Mouse (Mus musculus) heart, embryonic 12.5 days (tissue): ENCODE data around the gene 1110017D15Rik. TPM values are rescaled to one million over a fixed set of nuclear protein-coding genes. Genes with fewer than 3 reads are reported as not detected.
A peak's percentile ranks its signal among the peaks of the same experiment; 100 is the strongest.

Experiments
- ATAC-seq: fragments of 200-750 bp; cut with Nextera tagmentation; 2 replicates; pipeline ENCODE4 v1.8.0; 2017; ENCODE audit warnings: moderate TSS enrichment, moderate library complexity; ENCODE audit not compliant: insufficient number of reproducible peaks, low FRiP score
- H3K27ac ChIP-seq: fragments of 300-500 bp; sonication (generic); 2 replicates; pipeline ENCODE4 v1.5.1; 2016; ENCODE audit warnings: mild to moderate bottlenecking, moderate library complexity; ENCODE audit not compliant: poor library complexity, severe bottlenecking
- H3K27me3 ChIP-seq: fragments of 300-500 bp; sonication (generic); replicated peaks from 2 replicates; pipeline ENCODE4 v1.6.1; 2016; ENCODE audit warnings: mild to moderate bottlenecking, moderate library complexity
- H3K36me3 ChIP-seq: fragments of 300-500 bp; sonication (generic); 2 replicates; pipeline ENCODE4 v1.6.1; 2016; ENCODE audit warnings: mild to moderate bottlenecking, moderate library complexity
- H3K4me1 ChIP-seq: fragments of 300-500 bp; sonication (generic); replicated peaks from 2 replicates; pipeline ENCODE4 v1.6.1; 2016; ENCODE audit warnings: mild to moderate bottlenecking
- H3K4me2 ChIP-seq: fragments of 300-500 bp; sonication (generic); 2 replicates; pipeline ENCODE4 v1.6.1; 2016; ENCODE audit warnings: mild to moderate bottlenecking, moderate library complexity
- H3K4me3 ChIP-seq: fragments of 300-500 bp; sonication (generic); 2 replicates; pipeline ENCODE4 v1.5.1; 2016; ENCODE audit warnings: mild to moderate bottlenecking
- H3K9ac ChIP-seq: fragments of 300-500 bp; sonication (generic); 2 replicates; pipeline ENCODE4 v1.6.1; 2016; ENCODE audit warnings: mild to moderate bottlenecking, moderate library complexity
- H3K9me3 ChIP-seq: fragments of 300-500 bp; sonication (generic); replicated peaks from 2 replicates; pipeline ENCODE4 v1.6.1; 2016; ENCODE audit warnings: mild to moderate bottlenecking, moderate library complexity
- WGBS: fragments of 180-500 bp; shearing (Covaris S2); methylation state at CpG from one replicate; pipeline ENCODE4 v1.1.7; 2016; 5-methylcytosine and 5-hydroxymethylcytosine counted together
- polyA plus RNA-seq: library from polyadenylated mRNA; unstranded; fragments of >200 nt; fragmentation: Nextera tagmentation; extraction: Ambion mirVana; gene quantifications from 2 replicates; pipeline ENCODE4 v1.2.1, GENCODE M21; 2016

Gene 1110017D15Rik
- polyA plus RNA-seq, 1 experiment from 2014 or later: not detected

DNA sequence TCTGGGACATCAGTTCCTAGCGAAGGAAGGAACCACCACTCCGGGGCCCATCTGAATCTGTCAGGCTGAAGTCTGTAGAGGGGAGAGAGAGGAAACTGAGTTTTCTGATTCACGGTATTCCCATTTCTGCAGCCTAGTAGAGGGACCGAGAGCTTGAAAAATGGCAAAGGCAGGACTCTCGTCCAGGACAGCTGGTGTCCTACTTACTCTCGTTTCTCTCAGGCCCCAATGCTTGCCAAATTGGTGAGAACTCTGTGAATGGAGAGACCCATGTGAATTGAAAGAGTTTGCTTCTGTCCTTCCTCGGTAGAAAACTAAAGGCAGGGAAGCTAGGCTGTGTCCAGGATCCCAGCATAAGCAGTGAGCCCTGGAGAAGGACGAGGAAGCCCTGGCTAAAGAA, 17.5 kb downstream of the 1110017D15Rik start:
- Histone ChIP-seq H3K27ac (no peak overlapping the region), H3K4me3 (no peak overlapping the region), H3K4me1 (peaks cover 32% of the 10 kb centered on the region), H3K4me2 (peak overlapping the region; percentile 77; the same call in 1 of the 2 replicates), H3K36me3 (no peaks in the 10 kb centered on the region), H3K9me3 (no peaks in the 10 kb centered on the region), H3K27me3 (peaks cover 75% of the 10 kb centered on the region), H3K9ac (no peak overlapping the region)
- 59% methylated on average over 8 of the region's 8 CpGs for WGBS
- ATAC-seq: no peak

DNA sequence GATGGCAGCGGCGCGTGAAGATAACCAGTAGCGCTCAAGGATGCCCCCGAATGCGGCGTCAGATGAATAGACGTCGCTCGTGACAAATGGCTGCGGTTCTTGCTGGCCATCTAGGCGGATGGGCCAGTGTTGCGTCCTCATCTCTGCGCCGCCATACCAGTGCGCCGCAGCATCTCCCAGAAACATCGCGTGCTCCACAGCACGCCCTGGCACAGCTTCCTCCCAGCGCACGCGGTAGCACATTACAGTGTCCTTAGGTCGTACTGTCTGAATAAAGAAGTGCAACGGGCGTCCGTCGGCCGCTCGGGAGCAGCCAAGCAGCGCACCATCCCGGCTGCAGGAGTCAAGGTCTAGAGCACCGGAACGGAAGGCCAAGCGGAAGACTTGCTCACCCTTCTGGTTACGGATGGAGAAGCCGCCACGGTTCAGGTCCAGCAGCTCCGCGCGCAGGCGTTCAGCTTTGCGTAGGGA, 18.2 kb downstream of the 1110017D15Rik start:
- H3K36me3 ChIP-seq: no peaks in the 10 kb centered on the region
- peaks cover 78% of the 10 kb centered on the region for H3K27me3 ChIP-seq
- no peak for ATAC-seq
- 3% methylated on average over 43 of the region's 43 CpGs for WGBS
- 0 out of 2 replicates have a peak overlapping the region, but pooled peaks have one; percentile 11 for H3K9ac ChIP-seq
- H3K4me3 ChIP-seq: peak overlapping the region; percentile 47
- H3K4me2 ChIP-seq: peak overlapping the region; percentile 77
- H3K4me1 ChIP-seq: peaks cover 32% of the 10 kb centered on the region
- H3K9me3 ChIP-seq: no peaks in the 10 kb centered on the region
- no peak overlapping the region for H3K27ac ChIP-seq

DNA sequence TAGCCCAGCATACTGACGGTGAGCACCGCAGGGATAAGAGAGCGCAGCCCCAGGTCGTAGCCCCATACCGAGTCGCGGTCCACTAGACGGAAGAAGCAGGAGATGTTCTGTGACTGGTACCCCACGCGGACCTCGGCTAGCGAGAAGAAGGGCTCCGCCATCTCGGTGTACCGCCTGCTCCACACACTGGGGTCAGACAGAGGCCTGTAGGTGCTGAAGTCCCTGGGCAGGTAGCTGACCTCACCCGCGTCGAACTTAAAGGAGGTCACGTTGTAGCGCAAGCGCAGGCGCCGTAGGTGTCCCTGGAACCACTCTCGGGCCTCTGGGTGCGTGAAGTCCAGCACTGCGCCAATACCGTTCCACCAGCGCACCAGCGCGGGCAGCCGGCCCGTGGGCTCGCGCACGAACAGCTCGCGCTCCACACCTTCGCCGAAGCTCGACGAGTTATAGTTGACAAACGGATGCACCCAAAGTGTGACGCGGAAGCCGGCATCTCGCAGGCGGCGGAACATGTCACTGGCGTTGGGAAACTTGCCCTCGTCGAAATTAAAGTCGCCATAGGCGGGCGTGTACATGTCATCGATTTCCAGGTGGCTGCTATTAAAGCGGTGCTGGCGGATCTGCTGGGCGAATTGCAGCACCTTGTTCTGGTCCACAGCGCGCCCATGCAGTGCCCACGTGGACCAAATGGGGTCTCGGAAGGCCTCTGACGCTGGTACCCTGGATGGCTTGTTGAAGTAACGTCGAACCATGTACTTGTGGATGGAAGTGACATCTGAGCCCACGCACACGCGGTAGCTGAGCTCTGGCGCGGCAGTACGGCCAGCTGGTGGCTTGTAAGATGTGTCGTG, 18.9 kb downstream of the 1110017D15Rik start:
- ATAC-seq: no peak
- Histone ChIP-seq H3K4me1 (peaks cover 32% of the 10 kb centered on the region), H3K27ac (no peak overlapping the region), H3K4me3 (peak overlapping the region; percentile 47), H3K27me3 (peaks cover 85% of the 10 kb centered on the region), H3K4me2 (peak overlapping the region; percentile 77), H3K36me3 (no peaks in the 10 kb centered on the region), H3K9me3 (no peaks in the 10 kb centered on the region), H3K9ac (no peak overlapping the region; the same call in 1 of the 2 replicates)
- WGBS: 6% methylated on average over 72 of the region's 72 CpGs

DNA sequence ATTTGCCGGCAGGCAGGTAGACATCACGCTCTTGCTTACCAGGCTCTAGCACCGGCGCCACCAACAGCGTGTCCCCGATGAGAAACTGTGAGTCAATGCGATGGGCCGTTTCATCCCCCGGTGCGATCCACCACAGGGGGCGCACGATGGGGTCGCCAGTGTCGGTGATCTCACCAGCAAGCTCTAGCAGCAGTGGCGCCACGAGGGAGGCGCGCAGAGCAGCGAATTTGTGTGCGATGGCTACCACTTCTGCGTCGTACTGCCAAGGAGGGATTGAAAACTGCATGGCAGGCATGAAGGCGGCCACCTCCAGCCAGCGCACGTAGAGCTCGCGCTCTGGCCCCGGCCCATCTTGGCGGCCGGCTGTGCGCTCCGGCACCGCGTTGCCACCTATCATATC, 19.6 kb downstream of the 1110017D15Rik start:
- peaks cover 85% of the 10 kb centered on the region for H3K27me3 ChIP-seq
- no peak overlapping the region; the same call in 1 of the 2 replicates for H3K9ac ChIP-seq
- no peaks in the 10 kb centered on the region for H3K9me3 ChIP-seq
- peaks cover 28% of the 10 kb centered on the region for H3K4me1 ChIP-seq
- H3K27ac ChIP-seq: no peak overlapping the region
- peak overlapping the region; percentile 47 for H3K4me3 ChIP-seq
- ATAC-seq: no peak
- no peaks in the 10 kb centered on the region for H3K36me3 ChIP-seq
- WGBS: 3% methylated on average over 34 of the region's 34 CpGs
- peak overlapping the region; percentile 77 for H3K4me2 ChIP-seq

DNA sequence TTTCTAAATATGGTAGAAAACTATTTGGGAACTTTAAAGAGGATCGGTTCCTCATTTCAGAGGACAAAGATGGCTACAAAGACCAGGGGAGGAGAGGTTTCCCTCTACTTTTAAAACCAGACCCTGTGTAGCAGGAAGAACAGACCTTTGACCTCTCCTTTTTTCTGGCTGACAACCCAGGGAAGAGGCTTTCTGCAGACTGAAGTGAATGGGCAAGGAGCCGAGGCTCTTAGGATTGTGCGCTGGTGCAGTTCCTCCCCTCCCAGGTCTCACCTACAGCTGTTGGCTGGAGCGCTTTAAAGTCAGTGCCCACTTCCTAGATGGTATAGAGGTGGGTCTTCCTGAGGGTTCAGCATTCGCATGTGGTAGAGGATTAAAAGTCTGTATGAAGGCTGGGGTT, 20.1 kb downstream of the 1110017D15Rik start:
- Histone ChIP-seq H3K4me1 (peaks cover 22% of the 10 kb centered on the region), H3K4me3 (no peak overlapping the region), H3K9me3 (no peaks in the 10 kb centered on the region), H3K27ac (no peak overlapping the region), H3K27me3 (peaks cover 82% of the 10 kb centered on the region), H3K36me3 (no peaks in the 10 kb centered on the region), H3K9ac (no peak overlapping the region), H3K4me2 (peak overlapping the region; percentile 77; the same call in 1 of the 2 replicates)
- ATAC-seq: no peak
- WGBS: 61% methylated on average over 5 of the region's 5 CpGs

DNA sequence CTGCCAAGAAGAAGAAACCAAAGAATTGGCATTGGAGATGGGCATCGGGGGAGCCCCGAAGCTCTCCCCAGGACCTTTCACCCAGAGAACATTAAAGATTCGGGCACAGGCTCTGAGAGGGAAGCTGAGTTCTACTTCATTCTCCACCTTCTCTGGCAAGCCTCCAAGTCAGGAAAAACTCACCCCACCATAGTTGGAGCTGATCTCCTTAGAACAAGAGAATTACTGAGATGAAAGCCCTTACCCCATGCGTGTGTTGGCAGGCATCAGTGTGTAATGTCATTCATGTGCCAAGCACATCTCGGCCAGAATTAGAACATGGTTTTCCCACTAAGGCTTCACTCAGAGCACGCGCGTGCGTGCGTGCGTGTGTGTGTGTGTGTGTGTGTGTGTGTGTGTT, 21.3 kb downstream of the 1110017D15Rik start:
- WGBS: 82% methylated on average over 11 of the region's 11 CpGs
- Histone ChIP-seq H3K36me3 (no peaks in the 10 kb centered on the region), H3K9me3 (no peaks in the 10 kb centered on the region), H3K4me1 (peaks cover 20% of the 10 kb centered on the region), H3K4me3 (no peak overlapping the region), H3K27ac (no peak overlapping the region), H3K4me2 (no peak overlapping the region), H3K27me3 (peaks cover 70% of the 10 kb centered on the region), H3K9ac (no peak overlapping the region)
- no peak for ATAC-seq

DNA sequence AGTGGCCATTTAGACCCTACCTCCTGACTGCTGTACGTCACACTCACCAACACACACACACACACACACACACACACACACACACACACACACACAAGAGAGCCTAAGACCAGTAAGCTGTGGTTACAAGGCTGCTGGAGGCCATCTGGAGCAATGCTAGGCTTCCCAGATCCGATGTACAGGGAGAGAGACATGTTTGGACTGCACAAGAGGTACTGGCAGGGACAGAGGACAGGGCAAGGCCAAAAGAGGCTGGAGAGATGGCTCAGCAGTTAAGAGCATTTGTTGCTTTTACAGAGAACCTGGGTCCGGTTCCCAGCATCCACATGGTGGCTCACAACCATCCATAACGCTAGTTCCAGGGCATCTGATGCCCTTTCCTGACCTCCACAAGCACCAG, 22.1 kb downstream of the 1110017D15Rik start:
- Histone ChIP-seq H3K36me3 (no peaks in the 10 kb centered on the region), H3K9ac (no peak overlapping the region), H3K9me3 (no peaks in the 10 kb centered on the region), H3K27ac (no peak overlapping the region), H3K27me3 (peaks cover 62% of the 10 kb centered on the region), H3K4me2 (no peak overlapping the region), H3K4me1 (peaks cover 20% of the 10 kb centered on the region), H3K4me3 (no peak overlapping the region)
- no peak for ATAC-seq
- 62% methylated on average over 4 of the region's 4 CpGs for WGBS

DNA sequence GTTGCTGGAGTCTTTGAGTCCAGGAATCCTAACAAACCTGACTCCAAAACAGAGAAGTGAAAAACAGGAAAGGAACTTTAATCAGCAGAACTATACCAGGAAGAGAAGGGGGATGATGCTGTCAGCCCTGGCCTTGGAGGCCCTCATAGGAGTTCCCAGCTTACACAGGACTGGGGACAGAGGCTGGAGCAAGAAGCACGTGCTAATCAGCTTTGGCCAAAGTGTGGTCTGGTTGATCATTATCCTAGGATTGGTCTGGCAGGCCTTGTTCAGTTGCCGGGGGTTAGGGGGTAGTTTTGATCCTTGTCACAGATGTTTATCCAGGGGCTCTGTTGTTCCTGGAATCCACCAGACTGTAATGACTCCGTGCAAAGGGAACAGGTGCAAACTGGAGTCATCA, 22.8 kb downstream of the 1110017D15Rik start:
- H3K27ac ChIP-seq: no peak overlapping the region
- no peak overlapping the region for H3K4me3 ChIP-seq
- no peak for ATAC-seq
- H3K9ac ChIP-seq: no peak overlapping the region
- H3K4me2 ChIP-seq: no peak overlapping the region
- H3K27me3 ChIP-seq: peaks cover 55% of the 10 kb centered on the region
- peaks cover 20% of the 10 kb centered on the region for H3K4me1 ChIP-seq
- 43% methylated on average over 3 of the region's 3 CpGs for WGBS
- H3K9me3 ChIP-seq: no peaks in the 10 kb centered on the region
- H3K36me3 ChIP-seq: no peaks in the 10 kb centered on the region

DNA sequence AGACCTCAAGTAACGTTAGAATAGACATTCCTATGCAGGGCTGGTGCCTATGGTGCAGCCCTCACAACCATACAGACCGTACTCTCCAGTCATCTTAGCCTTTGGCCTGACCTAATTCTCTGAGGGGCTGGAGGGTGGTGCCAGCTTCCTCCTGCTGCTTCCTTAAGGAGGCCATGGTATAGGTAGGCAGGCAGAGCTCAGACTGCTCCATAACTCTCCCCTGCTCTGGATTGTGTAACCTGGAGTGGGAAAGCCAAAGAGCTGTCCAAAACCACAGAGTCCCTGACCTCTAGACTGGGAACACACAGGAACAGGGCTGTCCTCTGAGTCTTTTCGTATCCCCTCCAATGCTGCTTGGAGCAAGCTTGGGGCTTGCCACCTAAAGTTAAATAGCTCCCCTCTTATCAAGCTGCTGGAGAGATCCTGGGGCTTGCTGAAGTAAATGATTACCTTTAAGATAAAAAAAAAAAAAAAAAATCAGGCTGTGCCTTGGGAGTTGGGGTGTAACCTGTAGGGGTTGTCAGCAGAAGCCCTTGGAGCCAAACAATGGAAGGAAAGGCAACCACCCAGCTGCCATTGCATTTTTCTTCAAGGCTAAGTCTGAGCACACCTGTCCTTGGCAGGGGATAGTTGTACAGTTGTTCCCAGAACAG, 23.5 kb downstream of the 1110017D15Rik start:
- Histone ChIP-seq H3K4me3 (no peak overlapping the region), H3K4me1 (peaks cover 13% of the 10 kb centered on the region), H3K27me3 (peaks cover 48% of the 10 kb centered on the region), H3K4me2 (no peak overlapping the region), H3K9ac (no peak overlapping the region), H3K9me3 (no peaks in the 10 kb centered on the region), H3K27ac (no peak overlapping the region), H3K36me3 (no peaks in the 10 kb centered on the region)
- WGBS: 76% methylated on average over 3 of the region's 3 CpGs
- ATAC-seq: no peak

DNA sequence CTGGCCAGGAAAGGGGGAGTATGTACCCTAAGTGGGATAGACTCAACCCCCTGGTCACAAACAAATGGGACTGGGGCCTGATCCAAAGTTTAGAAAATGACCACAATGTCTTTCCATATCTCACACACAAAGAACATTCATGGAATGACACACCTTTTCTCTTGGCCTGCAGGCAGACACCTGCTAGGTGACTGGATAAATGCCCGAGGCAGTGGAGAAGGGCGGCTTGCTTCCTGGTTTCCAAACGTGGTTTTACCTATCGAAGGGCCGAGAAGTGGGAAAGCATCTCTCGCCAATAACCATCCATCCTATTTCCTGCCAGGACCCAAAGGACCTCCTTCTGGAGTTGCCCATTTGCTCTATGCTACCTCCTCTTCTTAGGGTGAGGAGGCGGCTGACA, 24.2 kb downstream of the 1110017D15Rik start:
- Histone ChIP-seq H3K4me3 (no peak overlapping the region), H3K4me1 (peaks cover 6% of the 10 kb centered on the region), H3K9me3 (no peaks in the 10 kb centered on the region), H3K9ac (no peak overlapping the region), H3K27ac (no peak overlapping the region), H3K27me3 (peaks cover 42% of the 10 kb centered on the region), H3K4me2 (no peak overlapping the region), H3K36me3 (no peaks in the 10 kb centered on the region)
- WGBS: 72% methylated on average over 7 of the region's 7 CpGs
- ATAC-seq: no peak

DNA sequence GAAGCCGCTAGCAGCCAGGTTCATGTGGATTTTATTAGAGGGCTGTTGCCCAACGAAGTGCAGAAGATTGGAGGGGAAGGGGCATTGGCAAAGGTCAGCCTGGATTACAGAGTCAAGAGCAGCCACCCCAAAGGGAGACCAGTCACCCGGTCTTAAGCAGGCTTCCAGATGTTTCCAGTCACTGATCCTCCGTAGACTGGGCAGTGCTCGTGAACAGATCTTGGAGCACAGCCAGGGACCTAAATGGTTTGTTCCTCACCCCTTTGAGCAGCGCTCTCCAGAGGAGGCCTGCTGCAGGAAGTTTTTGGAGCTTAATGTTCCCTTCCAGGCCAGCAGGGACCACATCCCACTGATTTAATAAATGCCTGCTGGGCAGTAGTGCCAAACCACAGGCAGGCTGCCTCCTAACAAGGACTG, 35.5 kb downstream of the 1110017D15Rik start:
- H3K9ac ChIP-seq: no peak overlapping the region
- no peak for ATAC-seq
- H3K4me2 ChIP-seq: no peak overlapping the region
- peaks cover 8% of the 10 kb centered on the region; the same call in 1 of the 2 replicates for H3K36me3 ChIP-seq
- H3K9me3 ChIP-seq: peaks cover 5% of the 10 kb centered on the region; the same call in 1 of the 2 replicates
- H3K4me1 ChIP-seq: 0 out of 2 replicates have a peak, but pooled peaks cover 3% of the 10 kb centered on the region
- H3K27me3 ChIP-seq: no peaks in the 10 kb centered on the region
- no peak overlapping the region for H3K4me3 ChIP-seq
- H3K27ac ChIP-seq: no peak overlapping the region
- WGBS: 48% methylated on average over 6 of the region's 6 CpGs
